Mouse (Mus musculus) thymus, adult 2 months (tissue): ENCODE measurements around the gene Tnfrsf13b. TPM values are rescaled to one million over a fixed set of nuclear protein-coding genes. Genes with fewer than 3 reads are reported as not detected.

ENCODE experiments used
- DNase-seq: peaks from one replicate; pipeline ENCODE4 v3.0.0; 2021
- H3K27ac ChIP-seq: fragments of 200-500 bp; 2 replicates; pipeline ENCODE4 v1.5.1; 2012; ENCODE audit warnings: low read length, control low read depth; ENCODE audit not compliant: control insufficient read depth, insufficient read depth
- H3K27me3 ChIP-seq: fragments of 200-500 bp; 2 replicates; pipeline ENCODE4 v1.6.1; 2012; ENCODE audit warnings: mild to moderate bottlenecking, low read length, moderate library complexity, mixed read lengths; ENCODE audit not compliant: control insufficient read depth, insufficient read depth
- H3K36me3 ChIP-seq: fragments of 200-500 bp; 2 replicates; pipeline ENCODE4 v1.6.1; 2012; ENCODE audit warnings: mild to moderate bottlenecking, low read length, moderate library complexity; ENCODE audit not compliant: control insufficient read depth, insufficient read depth
- H3K4me1 ChIP-seq: fragments of 200-500 bp; replicated peaks from 2 replicates; pipeline ENCODE4 v1.6.1; 2012; ENCODE audit warnings: low read length; ENCODE audit not compliant: control insufficient read depth, insufficient read depth
- H3K4me3 ChIP-seq: fragments of 200-500 bp; 2 replicates; pipeline ENCODE4 v1.5.1; 2012; ENCODE audit warnings: mild to moderate bottlenecking, low read length, control low read depth, moderate library complexity; ENCODE audit not compliant: control insufficient read depth, insufficient read depth
- CTCF ChIP-seq: fragments of 200-500 bp; IDR thresholded peaks from 2 replicates; pipeline ENCODE4 v1.5.1; 2012; ENCODE audit warnings: mild to moderate bottlenecking, control low read depth, low read length, moderate library complexity, borderline replicate concordance; ENCODE audit not compliant: control insufficient read depth, poor library complexity, insufficient read depth; ENCODE audit errors: extremely low read depth
- POLR2A ChIP-seq: fragments of 200-500 bp; IDR thresholded peaks from 2 replicates; pipeline ENCODE4 v1.6.1; 2012; ENCODE audit warnings: mild to moderate bottlenecking, low read length, control low read depth, moderate library complexity; ENCODE audit not compliant: control insufficient read depth, poor library complexity, insufficient read depth; ENCODE audit errors: extremely low read depth
- WGBS: fragments of 180-500 bp; shearing (Covaris S2); methylation state at CpG from one replicate; pipeline ENCODE4 v1.1.7; 2018; 5-methylcytosine and 5-hydroxymethylcytosine counted together
- polyA plus RNA-seq: library from polyadenylated mRNA; depleted of rRNA; stranded (reverse); fragments of >200 nt; gene quantifications from 2 replicates; pipeline ENCODE4 v1.2.3, GENCODE M21; 2012; rRNA removed

Gene Tnfrsf13b
- 134 and 160 TPM in 2 replicates for polyA plus RNA-seq

DNA sequence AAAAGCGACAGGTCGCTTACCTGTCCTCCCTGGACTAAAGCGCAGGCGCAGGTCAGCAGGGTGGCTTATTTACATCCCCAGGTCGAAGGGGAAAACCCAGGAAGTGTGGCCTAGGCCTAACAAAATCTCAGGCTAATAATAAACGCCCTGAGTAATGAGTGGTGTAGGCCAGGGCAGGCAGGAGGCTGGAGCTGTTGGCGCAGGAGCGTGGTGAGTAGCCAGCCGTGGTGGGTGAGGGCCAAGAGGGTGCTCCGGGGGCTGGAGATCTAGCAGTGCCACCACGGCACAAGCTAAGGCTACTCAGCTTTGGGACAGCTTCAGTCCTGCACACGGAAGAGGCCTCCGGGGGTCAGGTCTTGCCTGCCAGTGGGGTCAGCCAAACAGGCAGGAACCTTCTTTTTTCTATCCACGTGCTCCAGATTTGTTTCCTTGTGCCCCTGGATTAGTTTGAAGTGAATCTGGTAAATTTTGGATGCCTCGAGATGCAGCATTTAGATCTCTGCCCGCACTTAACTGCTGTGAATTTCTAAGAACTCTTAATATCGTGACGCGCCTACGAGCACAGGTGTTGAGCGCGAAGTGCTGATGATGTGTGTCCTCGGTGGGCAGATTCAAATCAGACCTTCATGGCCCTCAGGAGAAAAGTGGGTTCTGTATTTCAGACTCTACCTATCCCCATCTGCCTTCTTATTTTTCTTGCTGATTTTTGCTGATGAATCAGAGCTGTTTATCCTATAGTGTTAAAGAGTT lies at the start of gene Tnfrsf13b:
Gene Tnfrsf13b (plus strand): TSS at position 150 of the 750 bp plus-strand sequence.
- Histone ChIP-seq H3K27ac (no peak within 1 kb of the TSS), H3K4me3 (no peak within 1 kb of the TSS), H3K36me3 (no peaks in the 10 kb centered on the region), H3K4me1 (no peaks in the 10 kb centered on the region), H3K27me3 (no peaks in the 10 kb centered on the region)
- TF ChIP-seq POLR2A (no peak), CTCF (no peak; the same call in 1 of the 2 replicates)
- WGBS = 91% methylated on average over 23 of the region's 23 CpGs
- no peak for DNase-seq

GRCm38 (mm10) chr11:61081624-61082023 lies 44.9 kb upstream of the Tnfrsf13b start:
- 86% methylated on average over 2 of the region's 2 CpGs for WGBS
- no peak overlapping the region for H3K4me3 ChIP-seq
- no peaks in the 10 kb centered on the region for H3K27me3 ChIP-seq
- no peak overlapping the region for H3K27ac ChIP-seq
- no peaks in the 10 kb centered on the region for H3K4me1 ChIP-seq
- no peak for TF ChIP-seq POLR2A
- no peak for TF ChIP-seq CTCF
- DNase-seq = no peak
- H3K36me3 ChIP-seq = no peaks in the 10 kb centered on the region

DNA sequence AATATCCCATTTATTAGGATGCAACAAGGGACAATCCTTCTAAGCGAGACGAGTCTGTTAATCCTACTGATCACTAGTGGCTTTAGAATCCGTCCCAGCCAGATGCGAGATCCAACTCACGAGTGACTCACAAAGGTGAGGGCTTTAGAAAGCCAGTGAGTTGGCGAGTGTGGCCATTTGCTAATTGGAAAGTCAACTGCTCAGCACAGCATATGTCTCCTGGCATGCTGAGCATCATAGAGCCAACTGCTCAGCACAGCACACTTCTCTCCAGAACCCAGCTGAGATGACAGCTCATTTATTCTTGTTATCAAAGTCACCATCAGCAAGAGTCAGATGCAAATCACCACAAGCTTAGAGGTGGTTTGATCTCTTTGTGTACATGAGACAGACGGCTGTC lies 36.4 kb upstream of the Tnfrsf13b start:
- no peak for DNase-seq
- WGBS = 85% methylated on average over 7 of the region's 7 CpGs
- Histone ChIP-seq H3K36me3 (no peaks in the 10 kb centered on the region), H3K4me1 (no peaks in the 10 kb centered on the region), H3K27ac (no peak overlapping the region), H3K27me3 (no peaks in the 10 kb centered on the region), H3K4me3 (no peak overlapping the region)
- TF ChIP-seq CTCF = no peak
- TF ChIP-seq POLR2A = no peak

GRCm38 (mm10) chr11:61091192-61091591 lies 35.4 kb upstream of the Tnfrsf13b start:
- no peaks in the 10 kb centered on the region for H3K4me1 ChIP-seq
- no peaks in the 10 kb centered on the region for H3K36me3 ChIP-seq
- H3K27me3 ChIP-seq = no peaks in the 10 kb centered on the region
- WGBS = 86% methylated on average over 3 of the region's 3 CpGs
- no peak overlapping the region for H3K27ac ChIP-seq
- no peak overlapping the region for H3K4me3 ChIP-seq
- TF ChIP-seq POLR2A (no peak), CTCF (no peak)
- no peak for DNase-seq

- 32% methylated on average over 7 of the region's 7 CpGs for WGBS
- Histone ChIP-seq H3K27me3 (no peaks in the 10 kb centered on the region), H3K4me1 (no peaks in the 10 kb centered on the region), H3K36me3 (no peaks in the 10 kb centered on the region), H3K27ac (no peak overlapping the region), H3K4me3 (no peak overlapping the region)
- no peak for TF ChIP-seq CTCF
- TF ChIP-seq POLR2A = no peak
- DNase-seq = peak; percentile 47
Measured at GRCm38 (mm10) chr11:61091642-61092262, 34.8 kb upstream of the Tnfrsf13b start.

- Histone ChIP-seq H3K4me1 (no peaks in the 10 kb centered on the region), H3K27ac (no peak overlapping the region), H3K4me3 (no peak overlapping the region), H3K36me3 (no peaks in the 10 kb centered on the region), H3K27me3 (no peaks in the 10 kb centered on the region)
- 97% methylated on average over 1 of the region's 1 CpGs for WGBS
- TF ChIP-seq CTCF (no peak), POLR2A (no peak)
- no peak for DNase-seq
Measured at GRCm38 (mm10) chr11:61098046-61098445, 28.5 kb upstream of the Tnfrsf13b start.
